In genomic region chr15:77820480-77821163, GRCm38 (mm10) we compare ENCODE assay signal across 9 mouse cellular contexts. TPM values are rescaled to one million over a fixed set of nuclear protein-coding genes. Genes with fewer than 3 reads are reported as not detected.
A peak's percentile ranks its signal among the peaks of the same experiment; 100 is the strongest.
DNase-seq lines count a peak whose midpoint lies in the region; ATAC-seq lines count a peak whose summit lies in the region.
"Had no signal": no experiment of that assay in that cellular context is flagged by ENCODE, and none has a peak within 500 bp of the region (broad histone marks: within the 10 kb centered on the region; RNA-seq: fewer than 3 reads in every experiment).

No protein-coding gene starts in this region.

- no peaks in the 10 kb centered on the region for H3K9me3 ChIP-seq in heart, embryonic 14.5 days (ENCODE audit: control insufficient read depth, low read length)
- H3K9me3 ChIP-seq in limb, embryonic 15.5 days, result no peaks in the 10 kb centered on the region
- H3K9me3 ChIP-seq: neural tube, embryonic 12.5 days had no signal

- H3K4me1 ChIP-seq in heart, embryonic 14.5 days (ENCODE audit: control insufficient read depth in 2 of 2, insufficient read depth in 2 of 2, low read length in 2 of 2), result peaks cover 79 to 93% of the 10 kb centered on the region in 2 experiments
- H3K4me1 ChIP-seq in limb, embryonic 15.5 days, result peaks cover 79% of the 10 kb centered on the region

- no peak overlapping the region for H3K4me3 ChIP-seq in heart, embryonic 14.5 days (ENCODE audit: control insufficient read depth in 1 of 2, insufficient read depth in 1 of 2, low read depth in 1 of 2, low read length in 2 of 2)
- no peak overlapping the region for H3K4me3 ChIP-seq in limb, embryonic 15.5 days
- H3K4me3 ChIP-seq: neural tube, embryonic 12.5 days had no signal

- H3K4me2 ChIP-seq in heart, embryonic 14.5 days (ENCODE audit: low read length), result peak overlapping the region; percentile 26
- no peak overlapping the region for H3K4me2 ChIP-seq in limb, embryonic 15.5 days
- H3K4me2 ChIP-seq: neural tube, embryonic 12.5 days had no signal

- peak overlapping the region; percentile 74 to 76 for H3K27ac ChIP-seq in heart, embryonic 14.5 days (replicated peaks in 1 of 2; ENCODE audit: control insufficient read depth in 1 of 2, insufficient read depth in 1 of 2, low read depth in 2 of 2, low read length in 2 of 2)
- H3K27ac ChIP-seq in limb, embryonic 15.5 days, result peak overlapping the region; percentile 70
- H3K27ac ChIP-seq: neural tube, embryonic 12.5 days had no signal

- peaks cover 8% of the 10 kb centered on the region; the same call in 1 of the 2 replicates for H3K36me3 ChIP-seq in heart, embryonic 14.5 days (ENCODE audit: control insufficient read depth, insufficient read depth, low read length)
- no peaks in the 10 kb centered on the region for H3K36me3 ChIP-seq in limb, embryonic 15.5 days
- H3K36me3 ChIP-seq: neural tube, embryonic 12.5 days had no signal

- intact Hi-C loops in heart, postnatal 14 days (cut with DNase I), result no loop called here

- H3K9ac ChIP-seq in heart, embryonic 14.5 days (ENCODE audit: low read length), result peak overlapping the region; percentile 51
- H3K9ac ChIP-seq in limb, embryonic 15.5 days, result no peak overlapping the region
- H3K9ac ChIP-seq: neural tube, embryonic 12.5 days had no signal

- DNase-seq in heart, postnatal 14 days, result no peak
- DNase-seq in 3T3-L1 (ENCODE audit: low read depth, low spot score), result peak; percentile 82
- DNase-seq in adipocyte (ENCODE audit: low spot score), result peak; percentile 81
- DNase-seq in urinary bladder, postnatal 25 days (ENCODE audit: low spot score), result no peak

- 4% methylated on average over 3 of the region's 3 CpGs for WGBS in heart, embryonic 14.5 days
- whole genome bisulfite sequencing in limb, embryonic 15.5 days, result 19% methylated on average over 3 of the region's 3 CpGs

- ATAC-seq in heart, embryonic 14.5 days (ENCODE audit: insufficient number of reproducible peaks, insufficient read depth, low FRiP score, low read depth), result no peak
- ATAC-seq in limb, embryonic 15.5 days (ENCODE audit: insufficient number of reproducible peaks, low FRiP score, low TSS enrichment, low read depth), result no peak
- ATAC-seq in activated CD4-positive, CD25-positive, alpha-beta regulatory T cell, adult 4 months, result no peak
- no peak for ATAC-seq in megakaryocyte-erythroid progenitor cell, adult 5-6 weeks (replicated peaks; ENCODE audit: low FRiP score, low TSS enrichment, poor library complexity, severe bottlenecking)

- H3K27me3 ChIP-seq in heart, embryonic 14.5 days (ENCODE audit: control insufficient read depth, insufficient read depth, low read length), result no peaks in the 10 kb centered on the region
- H3K27me3 ChIP-seq in limb, embryonic 15.5 days, result no peaks in the 10 kb centered on the region
- H3K27me3 ChIP-seq: neural tube, embryonic 12.5 days had no signal

RNA-seq across cellular contexts. Expression of gene Myh9, which starts 21.4 kb away (rescaled TPM):
- polyA plus RNA-seq in heart, embryonic 14.5 days (2014; fragmentation: Nextera tagmentation; extraction: Ambion mirVana), result 31.0 and 32.8 TPM in 2 replicates
- total RNA-seq in heart, postnatal 14 days (2021), result 100 to 1,000 TPM; 140 to 172 TPM
- polyA plus RNA-seq in limb, embryonic 15.5 days (2015; fragmentation: Nextera tagmentation; extraction: Ambion mirVana), result 39.9 and 44.1 TPM in 2 replicates
- 100 to 1,000 TPM; 243 to 280 TPM for polyA plus RNA-seq in activated CD4-positive, CD25-positive, alpha-beta regulatory T cell, adult 4 months (2017; shearing (Covaris generic))
- 98.3 and 144 TPM in 2 replicates for total RNA-seq in megakaryocyte-erythroid progenitor cell, adult 5-6 weeks (2014; fragmentation: Nextera tagmentation)
- 195 and 198 TPM in 2 replicates for total RNA-seq in megakaryocyte-erythroid progenitor cell, adult 5-6 weeks (2017)

Comparison
In these comparisons a context has a peak if more than half of its experiments do, and no peak if none do; other contexts are left out.
1. DNase-seq: peak in 3T3-L1 (single experiment) and adipocyte (single experiment); none in heart, postnatal 14 days (0 of 2) and urinary bladder, postnatal 25 days (single experiment).